Mouse (Mus musculus) lung, postnatal 0 days (tissue): ENCODE data around the gene Mrpl23. TPM values are rescaled to one million over a fixed set of nuclear protein-coding genes. Genes with fewer than 3 reads are reported as not detected.

ENCODE experiments used
- ATAC-seq: fragments of 200-750 bp; cut with Nextera tagmentation; 2 replicates; pipeline ENCODE4 v1.8.0; 2017; ENCODE audit warnings: moderate library complexity
- DNase-seq: peaks from one replicate; pipeline ENCODE4 v3.0.0-alpha.2; 2016; ENCODE audit warnings: low spot score
- H3K27ac ChIP-seq: fragments of 300-500 bp; sonication (generic); 2 replicates; pipeline ENCODE4 v1.5.1; 2014; ENCODE audit warnings: antibody characterized with exemption, mild to moderate bottlenecking, low read length, mixed read lengths
- H3K27me3 ChIP-seq: fragments of 300-500 bp; sonication (generic); replicated peaks from 2 replicates; pipeline ENCODE4 v1.6.1; 2014; ENCODE audit warnings: low read length, mixed read lengths; ENCODE audit not compliant: insufficient read depth
- H3K36me3 ChIP-seq: fragments of 300-500 bp; sonication (generic); 2 replicates; pipeline ENCODE4 v1.6.1; 2014; ENCODE audit warnings: low read length, mixed read lengths; ENCODE audit not compliant: insufficient read depth
- H3K4me1 ChIP-seq: fragments of 300-500 bp; sonication (generic); 2 replicates; pipeline ENCODE4 v1.6.1; 2014; ENCODE audit warnings: antibody characterized with exemption, low read depth, low read length, mixed read lengths; ENCODE audit not compliant: insufficient read depth
- H3K4me2 ChIP-seq: fragments of 300-500 bp; sonication (generic); replicated peaks from 2 replicates; pipeline ENCODE4 v1.6.1; 2014; ENCODE audit warnings: low read depth, mild to moderate bottlenecking, low read length, moderate library complexity, mixed read lengths
- H3K4me3 ChIP-seq: fragments of 300-500 bp; sonication (generic); 2 replicates; pipeline ENCODE4 v1.5.1; 2014; ENCODE audit warnings: low read depth, low read length
- H3K9ac ChIP-seq: fragments of 300-500 bp; sonication (generic); replicated peaks from 2 replicates; pipeline ENCODE4 v1.6.1; 2014; ENCODE audit warnings: low read depth, mild to moderate bottlenecking
- H3K9me3 ChIP-seq: fragments of 300-500 bp; sonication (generic); 2 replicates; pipeline ENCODE4 v1.6.1; 2016; ENCODE audit warnings: low read length, mixed read lengths
- CTCF ChIP-seq: IDR thresholded peaks from 2 replicates; pipeline ENCODE4 v1.5.1; 2016; ENCODE audit warnings: antibody characterized with exemption, mild to moderate bottlenecking
- EP300 ChIP-seq: IDR thresholded peaks from 2 replicates; pipeline ENCODE4 v1.6.1; 2016; ENCODE audit warnings: antibody characterized with exemption, mild to moderate bottlenecking, control low read depth
- WGBS: fragments of 180-500 bp; shearing (Covaris S2); extraction: QIAGEN DNeasy Blood & Tissue Kit; methylation state at CpG from one replicate; pipeline ENCODE4 v1.1.7; 2014; 5-methylcytosine and 5-hydroxymethylcytosine counted together
- polyA plus RNA-seq: library from polyadenylated mRNA; unstranded; fragments of >200 nt; fragmentation: Nextera tagmentation; extraction: Ambion mirVana; gene quantifications from 2 replicates; pipeline ENCODE4 v1.2.1, GENCODE M21; 2015

The Mrpl23 gene
- polyA plus RNA-seq, 1 experiment from 2014 or later = 15.7 TPM

DNA sequence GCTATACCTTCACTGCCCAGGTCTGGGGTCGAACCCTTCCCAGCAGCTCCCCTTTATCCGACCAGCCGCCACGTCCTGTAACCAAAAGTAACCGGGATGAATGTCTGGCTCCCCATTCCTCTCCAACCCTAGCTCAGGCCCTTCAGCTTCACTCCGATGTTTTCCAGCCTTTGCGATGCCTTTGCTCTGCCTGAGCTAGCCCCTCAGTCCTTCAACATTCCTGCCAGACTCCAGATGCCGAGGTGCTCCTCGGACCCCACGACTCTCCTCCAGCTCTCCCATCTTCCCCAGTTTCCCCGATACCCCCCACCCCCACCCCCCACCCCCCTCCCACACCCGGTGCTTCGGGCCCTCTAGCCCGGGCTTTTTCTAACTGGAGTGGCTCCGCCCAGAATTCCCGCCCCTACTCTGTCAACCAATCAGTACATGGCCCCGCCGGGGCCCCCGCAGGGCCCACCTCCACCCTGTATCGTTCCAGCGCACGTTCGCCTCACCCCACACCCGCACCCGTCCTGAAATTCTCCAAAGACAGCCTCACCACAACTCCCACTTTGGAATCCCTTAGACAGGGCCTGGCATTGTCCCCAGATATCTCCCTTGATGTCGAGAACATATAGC is 45.4 kb downstream of the Mrpl23 start:
- ATAC-seq (peak; percentile 71), DNase-seq (peak; percentile 38)
- Histone ChIP-seq H3K4me2 (peak overlapping the region; percentile 50), H3K27ac (no peak overlapping the region), H3K9ac (no peak overlapping the region), H3K4me1 (no peaks in the 10 kb centered on the region; the same call in 1 of the 2 replicates), H3K4me3 (0 out of 2 replicates have a peak overlapping the region, but pooled peaks have one; percentile 5), H3K36me3 (no peaks in the 10 kb centered on the region), H3K9me3 (no peaks in the 10 kb centered on the region), H3K27me3 (no peaks in the 10 kb centered on the region)
- 40% methylated on average over 26 of the region's 26 CpGs for WGBS
- TF ChIP-seq CTCF (no peak), EP300 (no peak)

DNA sequence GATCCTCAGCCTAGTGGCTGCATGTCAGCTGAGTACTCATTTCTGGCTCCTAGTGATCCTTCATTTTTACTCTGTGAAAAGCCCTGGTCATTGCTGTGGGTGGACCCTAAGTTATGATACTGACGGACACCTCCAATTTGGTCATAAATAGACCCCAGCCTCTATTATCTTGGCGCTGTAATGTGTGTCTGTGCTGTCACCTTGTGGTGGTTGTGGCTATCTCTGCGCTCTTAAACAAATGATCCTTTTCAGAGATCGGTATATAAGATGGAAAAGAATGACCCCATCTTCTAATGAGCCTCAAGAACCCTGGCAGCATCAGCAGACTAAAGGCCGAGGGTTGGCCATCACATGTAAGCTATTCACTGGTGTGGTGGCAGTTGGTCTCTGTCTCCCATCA is 46.6 kb downstream of the Mrpl23 start:
- no peak overlapping the region for H3K9ac ChIP-seq
- no peak overlapping the region for H3K27ac ChIP-seq
- no peak for ATAC-seq

DNA sequence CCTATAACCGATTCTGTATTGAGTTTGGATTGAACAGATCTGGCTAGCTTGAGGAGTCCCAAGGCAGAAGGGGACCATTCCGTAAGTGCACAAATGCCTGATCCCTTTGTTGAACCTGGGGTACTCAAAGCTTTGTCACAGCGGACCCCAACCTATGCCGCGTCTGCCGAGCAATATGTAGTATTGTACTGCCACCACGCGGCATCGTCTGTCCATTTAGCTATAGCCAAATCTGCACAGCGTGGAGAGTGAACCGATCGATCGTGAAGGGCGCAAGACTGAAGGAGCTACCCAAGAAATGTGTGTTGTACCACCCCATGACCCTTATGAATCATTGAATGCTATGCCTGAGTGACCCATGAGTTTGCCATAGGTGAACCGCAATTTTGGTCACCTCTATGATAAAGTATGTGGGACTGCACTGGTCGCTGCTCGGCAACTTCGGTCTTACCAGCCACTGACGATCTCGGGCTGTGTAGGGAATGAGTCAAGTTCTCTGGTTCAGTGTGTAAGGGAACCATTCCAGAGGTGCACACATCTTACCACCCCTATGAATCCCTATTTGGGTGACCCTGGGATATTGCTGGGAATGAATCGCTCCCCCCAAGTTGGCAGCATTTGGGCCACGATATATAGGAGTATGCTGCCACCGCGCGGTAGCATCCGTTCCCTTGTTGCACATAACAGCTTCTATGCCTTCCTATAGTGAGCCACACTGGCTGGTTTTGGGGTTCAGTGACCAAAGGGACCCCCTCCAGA is 47.8 kb downstream of the Mrpl23 start:
- DNase-seq (peak; percentile 55), ATAC-seq (peak; percentile 32; the same call in 1 of the 2 replicates)
- 43% methylated on average over 26 of the region's 26 CpGs for WGBS
- TF ChIP-seq EP300 = no peak
- peak; percentile 75 for TF ChIP-seq CTCF
- Histone ChIP-seq H3K27me3 (no peaks in the 10 kb centered on the region), H3K4me2 (peak overlapping the region; percentile 58), H3K4me3 (peak overlapping the region; percentile 16), H3K4me1 (no peaks in the 10 kb centered on the region), H3K27ac (no peak overlapping the region), H3K9ac (no peak overlapping the region), H3K36me3 (no peaks in the 10 kb centered on the region), H3K9me3 (no peaks in the 10 kb centered on the region)

More for the DNA sequence above, 46.6 kb downstream of the Mrpl23 start:
- Histone ChIP-seq H3K36me3 (no peaks in the 10 kb centered on the region), H3K4me1 (no peaks in the 10 kb centered on the region), H3K27me3 (no peaks in the 10 kb centered on the region), H3K4me3 (no peak overlapping the region), H3K4me2 (no peak overlapping the region), H3K9me3 (no peaks in the 10 kb centered on the region)
- no peak for DNase-seq
- 60% methylated on average over 5 of the region's 5 CpGs for WGBS
- TF ChIP-seq EP300 (no peak), CTCF (peak; percentile 30)

DNA sequence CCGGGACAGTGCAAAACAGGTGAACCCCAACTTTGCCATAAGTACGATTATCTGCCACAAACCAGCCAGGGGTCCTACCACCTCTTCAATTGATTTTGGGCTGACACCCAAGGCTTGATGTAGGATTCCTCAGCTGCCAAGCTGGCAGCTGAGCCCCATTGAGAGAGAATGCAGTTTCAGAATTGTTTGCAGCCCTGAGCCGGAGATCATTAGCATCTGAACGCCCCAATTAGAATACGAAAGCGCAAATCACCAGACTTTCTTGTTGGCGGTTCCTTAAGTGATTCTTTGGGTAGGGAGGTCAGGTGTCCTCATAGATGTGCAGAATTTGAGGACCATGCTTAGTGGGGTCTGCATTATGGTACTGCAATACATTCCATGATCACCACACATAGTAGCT is 48.7 kb downstream of the Mrpl23 start:
- no peak for ATAC-seq
- no peaks in the 10 kb centered on the region for H3K4me1 ChIP-seq
- no peak overlapping the region for H3K9ac ChIP-seq
- no peaks in the 10 kb centered on the region for H3K27me3 ChIP-seq
- TF ChIP-seq EP300 (no peak), CTCF (no peak)
- no peak for DNase-seq
- H3K4me3 ChIP-seq = no peak overlapping the region
- 64% methylated on average over 7 of the region's 7 CpGs for WGBS
- no peaks in the 10 kb centered on the region for H3K36me3 ChIP-seq
- no peak overlapping the region for H3K27ac ChIP-seq
- H3K9me3 ChIP-seq = no peaks in the 10 kb centered on the region
- H3K4me2 ChIP-seq = no peak overlapping the region

DNA sequence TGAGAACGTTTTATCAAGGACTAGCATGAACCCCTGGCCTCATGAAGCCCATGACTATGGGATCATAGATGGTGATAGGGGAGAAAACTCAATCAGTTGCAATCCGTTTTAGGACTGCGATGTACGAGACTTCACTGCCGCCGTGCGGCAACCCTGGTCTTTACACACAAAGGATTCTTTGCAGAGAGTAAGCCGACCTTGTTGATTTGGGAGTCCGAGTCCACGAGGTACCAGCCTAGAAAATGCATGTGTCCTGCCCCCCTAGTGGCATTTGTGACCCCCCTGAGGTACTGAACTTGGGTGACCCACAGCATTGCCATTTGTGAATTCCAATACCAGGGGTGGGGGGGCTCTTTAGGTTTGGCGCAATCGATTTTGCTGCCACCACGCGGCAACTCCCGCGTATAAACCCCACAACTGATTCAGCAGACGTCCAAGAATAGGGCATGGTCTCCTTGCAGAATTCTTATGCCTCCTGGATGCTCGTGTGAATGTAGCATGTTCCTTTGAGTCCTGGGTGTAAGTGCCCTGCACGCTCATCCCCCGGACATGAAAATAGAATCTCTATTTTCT is 49.3 kb downstream of the Mrpl23 start:
- no peaks in the 10 kb centered on the region for H3K4me1 ChIP-seq
- no peak overlapping the region for H3K9ac ChIP-seq
- no peak for ATAC-seq
- no peak overlapping the region for H3K27ac ChIP-seq
- H3K4me2 ChIP-seq = peak overlapping the region; percentile 35; the same call in 1 of the 2 replicates
- no peaks in the 10 kb centered on the region for H3K9me3 ChIP-seq
- H3K27me3 ChIP-seq = no peaks in the 10 kb centered on the region
- H3K4me3 ChIP-seq = no peak overlapping the region
- TF ChIP-seq CTCF (peak; percentile 65), EP300 (no peak)
- peak; percentile 53 for DNase-seq
- H3K36me3 ChIP-seq = no peaks in the 10 kb centered on the region
- WGBS = 43% methylated on average over 20 of the region's 20 CpGs

DNA sequence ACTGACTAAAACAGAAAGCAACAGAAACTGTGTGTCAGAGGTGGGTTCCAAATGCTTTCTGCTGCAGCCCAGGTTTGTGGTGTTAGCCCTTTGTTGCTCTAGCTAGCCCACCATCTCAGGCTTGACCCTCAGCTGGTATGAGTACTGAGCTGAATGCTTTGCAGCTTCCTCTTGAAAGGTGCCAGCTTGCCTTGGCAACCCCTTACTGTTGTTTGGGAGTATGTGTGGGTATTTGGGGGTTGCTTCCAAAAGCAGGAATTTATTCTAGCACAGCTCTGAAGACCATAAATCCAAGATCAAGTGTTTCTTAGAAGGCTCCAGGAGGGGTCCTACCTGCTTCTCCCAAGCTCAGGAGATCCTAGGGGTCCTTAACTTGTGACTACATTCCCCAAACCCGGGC is 52.4 kb downstream of the Mrpl23 start:
- no peak overlapping the region for H3K9ac ChIP-seq
- ATAC-seq (no peak), DNase-seq (no peak)
- H3K36me3 ChIP-seq = no peaks in the 10 kb centered on the region
- H3K4me3 ChIP-seq = no peak overlapping the region
- H3K27me3 ChIP-seq = no peaks in the 10 kb centered on the region
- no peak overlapping the region for H3K4me2 ChIP-seq
- H3K4me1 ChIP-seq = 0 out of 2 replicates have a peak, but pooled peaks cover 3% of the 10 kb centered on the region
- TF ChIP-seq EP300 (no peak), CTCF (no peak)
- WGBS = 19% methylated on average over 1 of the region's 1 CpGs
- H3K9me3 ChIP-seq = no peaks in the 10 kb centered on the region
- no peak overlapping the region for H3K27ac ChIP-seq
